Comparison of ENCODE assay signal across 8 mouse cellular contexts in genomic region chr9:65293973-65294715, GRCm38 (mm10). TPM values are rescaled to one million over a fixed set of nuclear protein-coding genes. Genes with fewer than 3 reads are reported as not detected.
DNase-seq lines count a peak whose midpoint lies in the region; ATAC-seq lines count a peak whose summit lies in the region.

TSS of gene Clpx (plus strand) at chr9:65294260.

- peak within 1 kb of the TSS; percentile 90 for H3K4me3 ChIP-seq in brown adipose tissue, adult 24 weeks (ENCODE audit: insufficient read depth, low read depth, low read length)
- peak within 1 kb of the TSS; percentile 96 for H3K4me3 ChIP-seq in heart, embryonic 13.5 days
- H3K4me3 ChIP-seq in liver, embryonic 12.5 days = peak within 1 kb of the TSS; percentile 98
- peak within 1 kb of the TSS; percentile 79 for H3K4me3 ChIP-seq in stomach, embryonic 15.5 days (replicated peaks)

- no peaks in the 10 kb centered on the region for H3K27me3 ChIP-seq in heart, embryonic 13.5 days (replicated peaks)
- H3K27me3 ChIP-seq in liver, embryonic 12.5 days (replicated peaks) = no peaks in the 10 kb centered on the region
- H3K27me3 ChIP-seq in stomach, embryonic 15.5 days (replicated peaks) = no peaks in the 10 kb centered on the region

- no peaks in the 10 kb centered on the region for H3K4me1 ChIP-seq in brown adipose tissue, adult 24 weeks (ENCODE audit: control insufficient read depth, insufficient read depth, insufficient read length, low read length)
- peaks cover 23% of the 10 kb centered on the region for H3K4me1 ChIP-seq in heart, embryonic 13.5 days
- peaks cover 29% of the 10 kb centered on the region for H3K4me1 ChIP-seq in liver, embryonic 12.5 days
- no peaks in the 10 kb centered on the region for H3K4me1 ChIP-seq in stomach, embryonic 15.5 days

- ATAC-seq in heart, embryonic 13.5 days (ENCODE audit: extremely low read depth, insufficient number of reproducible peaks, low FRiP score, low TSS enrichment) = peak; percentile 97
- ATAC-seq in liver, embryonic 12.5 days = peak; percentile 94
- ATAC-seq in stomach, embryonic 15.5 days (ENCODE audit: insufficient read depth, low FRiP score, low read depth) = peak; percentile 93

- peak within 1 kb of the TSS; percentile 97 for H3K9ac ChIP-seq in heart, embryonic 13.5 days
- H3K9ac ChIP-seq in liver, embryonic 12.5 days = peak within 1 kb of the TSS; percentile 95
- peak within 1 kb of the TSS; percentile 81 for H3K9ac ChIP-seq in stomach, embryonic 15.5 days

- peaks cover 18% of the 10 kb centered on the region for H3K36me3 ChIP-seq in heart, embryonic 13.5 days
- peaks cover 12% of the 10 kb centered on the region for H3K36me3 ChIP-seq in liver, embryonic 12.5 days
- H3K36me3 ChIP-seq in stomach, embryonic 15.5 days = peaks cover 7% of the 10 kb centered on the region; the same call in 1 of the 2 replicates

- H3K4me2 ChIP-seq in heart, embryonic 13.5 days = peak within 1 kb of the TSS; percentile 82
- peak within 1 kb of the TSS; percentile 91 for H3K4me2 ChIP-seq in liver, embryonic 12.5 days
- H3K4me2 ChIP-seq in stomach, embryonic 15.5 days = peak within 1 kb of the TSS; percentile 85

- WGBS in heart, embryonic 13.5 days = under 1% methylated on average over 71 of the region's 71 CpGs
- WGBS in liver, embryonic 12.5 days (ENCODE audit: insufficient replicate concordance) = under 1% methylated on average over 71 of the region's 71 CpGs
- under 1% methylated on average over 71 of the region's 71 CpGs for WGBS in stomach, embryonic 15.5 days

- DNase-seq in CD4-positive, CD25-positive, alpha-beta regulatory T cell, adult 2 months (ENCODE audit: low read depth, low spot score) = peak; percentile 99
- DNase-seq in fat pad, adult 2 months (ENCODE audit: extremely low read depth, low read depth, low spot score) = peak; percentile 79
- DNase-seq in kidney, postnatal 10 days = peak; percentile 99
- DNase-seq in natural killer cell, adult 2 months (ENCODE audit: low spot score in 2 of 2) = peak; percentile 95 to 96

- no peaks in the 10 kb centered on the region for H3K9me3 ChIP-seq in heart, embryonic 13.5 days
- H3K9me3 ChIP-seq in liver, embryonic 12.5 days (replicated peaks) = no peaks in the 10 kb centered on the region
- H3K9me3 ChIP-seq in stomach, embryonic 15.5 days = no peaks in the 10 kb centered on the region

- H3K27ac ChIP-seq in brown adipose tissue, adult 24 weeks (replicated peaks; ENCODE audit: low read depth, low read length) = peak within 1 kb of the TSS; percentile 80
- peak within 1 kb of the TSS; percentile 86 for H3K27ac ChIP-seq in heart, embryonic 13.5 days (replicated peaks)
- peak within 1 kb of the TSS; percentile 86 for H3K27ac ChIP-seq in liver, embryonic 12.5 days
- peak within 1 kb of the TSS; percentile 91 for H3K27ac ChIP-seq in stomach, embryonic 15.5 days

RNA-seq across cellular contexts. Expression of gene Clpx, which starts in this region (rescaled TPM):
- 97.1 and 113 TPM in 2 replicates for polyA plus RNA-seq in brown adipose tissue, adult 24 weeks (2012; ENCODE audit: insufficient read depth, insufficient read length, missing spikeins)
- 40.4 and 41.3 TPM in 2 replicates for polyA plus RNA-seq in heart, embryonic 13.5 days (2015; fragmentation: Nextera tagmentation; extraction: Ambion mirVana)
- polyA plus RNA-seq in liver, embryonic 12.5 days (2016; fragmentation: Nextera tagmentation; extraction: Ambion mirVana) = 34.9 and 36.8 TPM in 2 replicates
- polyA plus RNA-seq in stomach, embryonic 15.5 days (2015; fragmentation: Nextera tagmentation; extraction: Ambion mirVana) = 47.8 and 50.4 TPM in 2 replicates

Comparison
In these comparisons a context has a peak if more than half of its experiments do, and no peak if none do; other contexts are left out.
1. Peak in every context shown above with its lines: DNase-seq, ATAC-seq, H3K4me3 ChIP-seq and H3K27ac ChIP-seq.